Mouse (Mus musculus) midbrain, embryonic 11.5 days (tissue): ENCODE results near the gene Rimbp3. TPM values are rescaled to one million over a fixed set of nuclear protein-coding genes. Genes with fewer than 3 reads are reported as not detected.

Source experiments
- ATAC-seq: fragments of 200-750 bp; cut with Nextera tagmentation; 2 replicates; pipeline ENCODE4 v1.8.0; 2017; ENCODE audit warnings: moderate TSS enrichment, moderate library complexity; ENCODE audit not compliant: low FRiP score
- DNase-seq: peaks from one replicate; pipeline ENCODE4 v3.0.0; 2015; ENCODE audit warnings: low spot score; ENCODE audit errors: missing footprints
- H3K27ac ChIP-seq: fragments of 300-500 bp; sonication (generic); 2 replicates; pipeline ENCODE4 v1.5.1; 2014; ENCODE audit warnings: low read depth, low read length
- H3K27me3 ChIP-seq: fragments of 300-500 bp; sonication (generic); 2 replicates; pipeline ENCODE4 v1.6.1; 2014; ENCODE audit warnings: mild to moderate bottlenecking, low read length, moderate library complexity, mixed read lengths; ENCODE audit not compliant: control insufficient read depth, insufficient read depth
- H3K36me3 ChIP-seq: fragments of 300-500 bp; sonication (generic); 2 replicates; pipeline ENCODE4 v1.6.1; 2014; ENCODE audit warnings: mild to moderate bottlenecking, low read length, moderate library complexity, mixed read lengths; ENCODE audit not compliant: control insufficient read depth, insufficient read depth
- H3K4me1 ChIP-seq: fragments of 300-500 bp; sonication (generic); 2 replicates; pipeline ENCODE4 v1.6.1; 2014; ENCODE audit warnings: low read length; ENCODE audit not compliant: control insufficient read depth, insufficient read depth
- H3K4me2 ChIP-seq: fragments of 300-500 bp; sonication (generic); 2 replicates; pipeline ENCODE4 v1.6.1; 2014; ENCODE audit warnings: mild to moderate bottlenecking, moderate library complexity
- H3K4me3 ChIP-seq: fragments of 300-500 bp; sonication (generic); 2 replicates; pipeline ENCODE4 v1.5.1; 2014; ENCODE audit warnings: low read depth, low read length
- H3K9ac ChIP-seq: fragments of 300-500 bp; sonication (generic); 2 replicates; pipeline ENCODE4 v1.6.1; 2014; ENCODE audit warnings: low read length
- H3K9me3 ChIP-seq: fragments of 300-500 bp; sonication (generic); 2 replicates; pipeline ENCODE4 v1.6.1; 2016; ENCODE audit warnings: low read length; ENCODE audit not compliant: control insufficient read depth
- WGBS: fragments of 180-500 bp; shearing (Covaris S2); extraction: QIAGEN DNeasy Blood & Tissue Kit; methylation state at CpG from one replicate; pipeline ENCODE4 v1.1.7; 2014; 5-methylcytosine and 5-hydroxymethylcytosine counted together
- polyA plus RNA-seq: library from polyadenylated mRNA; unstranded; fragments of >200 nt; fragmentation: Nextera tagmentation; extraction: Ambion mirVana; gene quantifications from 2 replicates; pipeline ENCODE4 v1.2.1, GENCODE M21; 2014

The Rimbp3 gene
- polyA plus RNA-seq, 1 experiment from 2014 or later, result 1.7 TPM

- ATAC-seq, result no peak
These were observed 25.4 kb upstream of the Rimbp3 start for GRCm38 (mm10) chr16:17183003-17183402.

GRCm38 (mm10) chr16:17185475-17185874 lies 22.9 kb upstream of the Rimbp3 start:
- Histone ChIP-seq H3K27me3 (no peaks in the 10 kb centered on the region), H3K27ac (no peak overlapping the region), H3K9ac (no peak overlapping the region), H3K36me3 (0 out of 2 replicates have a peak, but pooled peaks cover 6% of the 10 kb centered on the region), H3K4me2 (no peak overlapping the region), H3K9me3 (no peaks in the 10 kb centered on the region), H3K4me3 (no peak overlapping the region), H3K4me1 (no peaks in the 10 kb centered on the region)
- peak; percentile 60 for DNase-seq
- no peak for ATAC-seq

More at GRCm38 (mm10) chr16:17183003-17183402, 25.4 kb upstream of the Rimbp3 start:
- Histone ChIP-seq H3K4me2 (no peak overlapping the region), H3K4me3 (no peak overlapping the region), H3K27me3 (no peaks in the 10 kb centered on the region), H3K9me3 (no peaks in the 10 kb centered on the region), H3K36me3 (peaks cover 6% of the 10 kb centered on the region; the same call in 1 of the 2 replicates), H3K4me1 (no peaks in the 10 kb centered on the region), H3K9ac (no peak overlapping the region), H3K27ac (no peak overlapping the region)
- DNase-seq, result no peak
- WGBS, result 85% methylated on average over 3 of the region's 3 CpGs

GRCm38 (mm10) chr16:17193823-17194222 lies 14.6 kb upstream of the Rimbp3 start:
- ATAC-seq (no peak), DNase-seq (no peak)
- H3K27ac ChIP-seq, result no peak overlapping the region
- H3K4me1 ChIP-seq, result no peaks in the 10 kb centered on the region
- no peaks in the 10 kb centered on the region for H3K9me3 ChIP-seq
- no peak overlapping the region for H3K4me2 ChIP-seq
- 96% methylated on average over 4 of the region's 4 CpGs for WGBS
- H3K27me3 ChIP-seq, result no peaks in the 10 kb centered on the region
- H3K9ac ChIP-seq, result no peak overlapping the region
- H3K36me3 ChIP-seq, result peaks cover 2% of the 10 kb centered on the region; the same call in 1 of the 2 replicates
- no peak overlapping the region for H3K4me3 ChIP-seq

GRCm38 (mm10) chr16:17200121-17200952 lies 8.1 kb upstream of the Rimbp3 start:
- Histone ChIP-seq H3K4me2 (peak overlapping the region; percentile 88), H3K9ac (peak overlapping the region; percentile 95), H3K4me3 (peak overlapping the region; percentile 79), H3K36me3 (no peaks in the 10 kb centered on the region), H3K27me3 (no peaks in the 10 kb centered on the region), H3K9me3 (no peaks in the 10 kb centered on the region), H3K4me1 (peaks cover 13% of the 10 kb centered on the region), H3K27ac (no peak overlapping the region)
- DNase-seq (peak; percentile 86), ATAC-seq (no peak; the same call in 1 of the 2 replicates)
- WGBS, result 11% methylated on average over 24 of the region's 24 CpGs

- Histone ChIP-seq H3K27me3 (no peaks in the 10 kb centered on the region), H3K4me1 (peaks cover 13% of the 10 kb centered on the region), H3K9me3 (no peaks in the 10 kb centered on the region), H3K9ac (peak overlapping the region; percentile 95), H3K4me3 (peak overlapping the region; percentile 79), H3K36me3 (no peaks in the 10 kb centered on the region), H3K27ac (0 out of 2 replicates have a peak overlapping the region, but pooled peaks have one; percentile 3), H3K4me2 (peak overlapping the region; percentile 88)
- DNase-seq, result peak; percentile 98
- under 1% methylated on average over 61 of the region's 72 CpGs for WGBS
- ATAC-seq, result peak; percentile 89
These were observed 7.3 kb upstream of the Rimbp3 start for GRCm38 (mm10) chr16:17200953-17201707.

GRCm38 (mm10) chr16:17201977-17202376 lies 6.4 kb upstream of the Rimbp3 start:
- H3K9ac ChIP-seq, result no peak overlapping the region
- H3K27ac ChIP-seq, result no peak overlapping the region
- WGBS, result 62% methylated on average over 2 of the region's 2 CpGs
- H3K4me2 ChIP-seq, result no peak overlapping the region
- H3K4me1 ChIP-seq, result peaks cover 13% of the 10 kb centered on the region
- H3K36me3 ChIP-seq, result no peaks in the 10 kb centered on the region
- no peaks in the 10 kb centered on the region for H3K9me3 ChIP-seq
- no peaks in the 10 kb centered on the region for H3K27me3 ChIP-seq
- ATAC-seq (no peak), DNase-seq (no peak)
- no peak overlapping the region for H3K4me3 ChIP-seq

GRCm38 (mm10) chr16:17202549-17202948 lies 5.9 kb upstream of the Rimbp3 start, which contains the start of gene Ube2l3:
Ube2l3 (minus strand) TSS chr16:17202649.
- peak within 1 kb of the TSS; percentile 95 for H3K9ac ChIP-seq
- H3K27me3 ChIP-seq, result no peaks in the 10 kb centered on the region
- no peaks in the 10 kb centered on the region for H3K9me3 ChIP-seq
- no peaks in the 10 kb centered on the region for H3K36me3 ChIP-seq
- no peak within 1 kb of the TSS for H3K27ac ChIP-seq
- DNase-seq (no peak), ATAC-seq (no peak)
- 91% methylated on average over 1 of the region's 1 CpGs for WGBS
- peak within 1 kb of the TSS; percentile 79; the same call in 1 of the 2 replicates for H3K4me3 ChIP-seq
- H3K4me1 ChIP-seq, result peaks cover 13% of the 10 kb centered on the region
- no peak within 1 kb of the TSS; the same call in 1 of the 2 replicates for H3K4me2 ChIP-seq

- H3K4me2 ChIP-seq, result no peak overlapping the region
- no peak overlapping the region for H3K4me3 ChIP-seq
- no peaks in the 10 kb centered on the region for H3K36me3 ChIP-seq
- peaks cover 16% of the 10 kb centered on the region for H3K4me1 ChIP-seq
- DNase-seq, result no peak
- H3K9me3 ChIP-seq, result no peaks in the 10 kb centered on the region
- no peak overlapping the region for H3K27ac ChIP-seq
- no peak overlapping the region for H3K9ac ChIP-seq
- WGBS, result 5% methylated on average over 6 of the region's 6 CpGs
- ATAC-seq, result no peak
- H3K27me3 ChIP-seq, result no peaks in the 10 kb centered on the region; the same call in 1 of the 2 replicates
These were observed 3.4 kb upstream of the Rimbp3 start for GRCm38 (mm10) chr16:17204990-17205389.
